Mouse (Mus musculus): Measurements from ENCODE around the gene Tarm1.

Gene Tarm1

GRCm38 (mm10) chr7:3502439-3502838, at the start of gene Tarm1:
Gene Tarm1 (minus strand): TSS chr7:3502624.
- DNase-seq (ENCODE audit: low read depth): no peak

GRCm38 (mm10) chr7:3505913-3506312, 3.5 kb upstream of the Tarm1 start:
- no peak for DNase-seq (ENCODE audit: low read depth)

GRCm38 (mm10) chr7:3500406-3500805, 2.0 kb downstream of the Tarm1 start:
- no peak for DNase-seq (ENCODE audit: low read depth)

DNA sequence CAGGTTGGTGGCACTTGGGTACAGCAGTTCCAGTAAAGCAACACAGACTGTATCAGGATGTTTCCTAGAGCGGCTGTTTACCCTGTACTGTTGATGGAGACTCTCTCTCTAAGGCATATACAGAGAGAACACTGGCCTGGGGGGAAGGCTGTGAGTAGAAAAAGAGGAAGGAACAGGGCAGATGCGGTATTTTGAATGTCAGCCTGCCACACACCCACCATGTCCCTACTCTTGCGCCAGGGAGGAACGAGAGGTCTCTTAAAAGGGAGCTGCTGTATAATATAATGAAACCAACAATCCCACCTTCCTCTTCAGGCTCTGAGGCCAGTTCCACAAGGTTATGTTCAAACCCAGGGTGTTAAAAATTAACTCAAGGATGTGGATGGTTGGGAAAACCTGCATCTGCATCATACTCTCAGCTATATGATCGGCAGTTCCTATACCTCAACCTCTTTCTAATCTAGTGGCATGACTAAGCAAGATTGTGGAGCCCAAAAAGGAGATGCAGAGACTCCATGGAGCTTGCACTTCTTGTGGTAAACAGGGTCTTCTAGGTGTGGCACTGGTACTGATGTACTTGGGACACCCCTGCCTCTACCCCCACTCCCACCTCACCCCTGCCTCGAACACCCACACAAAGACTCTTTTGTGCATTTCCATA, 20.3 kb downstream of the Tarm1 start:
- no peak for DNase-seq (ENCODE audit: low read depth)

- no peak for DNase-seq (ENCODE audit: low read depth)
Observed at GRCm38 (mm10) chr7:3476728-3477127, 25.7 kb downstream of the Tarm1 start.

DNA sequence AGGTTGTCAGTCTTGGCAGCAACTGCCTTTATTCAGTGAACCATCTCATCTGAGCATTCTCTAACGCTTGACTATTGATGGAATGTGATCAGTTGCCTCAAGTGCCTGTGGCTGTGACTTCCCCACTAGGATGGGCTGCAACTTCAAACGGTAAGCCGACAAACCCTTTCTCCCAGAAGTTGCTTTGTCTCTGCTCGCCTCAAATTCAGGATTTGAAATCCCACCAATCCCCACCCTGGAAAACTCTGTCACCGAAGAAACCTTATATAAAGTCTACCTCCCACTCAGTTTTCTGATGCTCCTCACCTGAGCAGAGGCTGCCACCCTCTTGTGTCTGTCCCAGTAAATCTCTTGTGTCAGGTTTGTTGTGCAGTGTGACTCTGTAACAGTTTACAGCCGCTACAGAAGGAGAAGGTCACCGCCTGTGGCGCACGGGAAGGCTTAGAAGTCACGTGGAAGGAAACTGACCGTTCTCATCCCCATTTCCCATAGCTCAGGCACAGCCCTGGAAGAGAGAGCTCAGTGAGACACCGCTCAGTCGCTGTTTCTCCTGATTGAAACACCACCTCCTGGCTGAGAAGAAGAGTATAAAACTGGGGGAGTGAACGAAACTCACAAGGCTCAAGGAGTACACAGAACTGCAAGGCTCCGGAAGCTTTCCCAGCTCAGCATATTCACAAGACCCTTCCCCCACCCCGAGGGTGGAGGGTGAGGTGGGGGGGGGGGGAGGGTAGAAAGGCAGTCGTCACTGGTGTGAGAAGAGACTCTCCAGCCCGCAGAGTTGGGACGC, 27.9 kb downstream of the Tarm1 start:
- no peak for DNase-seq (ENCODE audit: low read depth)

DNA sequence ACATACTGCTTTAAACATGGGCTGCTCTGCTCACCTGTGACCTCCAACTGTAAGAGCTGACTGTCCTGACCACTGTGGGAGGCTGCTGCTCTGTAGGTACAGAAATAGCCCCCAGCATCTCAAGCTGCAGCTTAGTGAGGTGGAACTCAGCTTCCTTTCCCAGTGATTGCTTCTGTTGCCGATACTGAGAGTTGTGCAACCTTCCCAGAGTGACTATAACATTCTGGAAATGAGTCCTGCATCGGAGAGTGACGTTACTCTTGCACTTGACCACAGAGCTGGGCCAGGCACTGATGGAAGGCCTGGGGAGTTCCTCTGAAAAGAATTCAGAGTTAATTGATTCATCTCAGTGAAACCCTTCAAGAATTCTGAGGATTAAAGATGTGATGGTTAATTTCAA, 29.6 kb downstream of the Tarm1 start:
- no peak for DNase-seq (ENCODE audit: low read depth)

DNA sequence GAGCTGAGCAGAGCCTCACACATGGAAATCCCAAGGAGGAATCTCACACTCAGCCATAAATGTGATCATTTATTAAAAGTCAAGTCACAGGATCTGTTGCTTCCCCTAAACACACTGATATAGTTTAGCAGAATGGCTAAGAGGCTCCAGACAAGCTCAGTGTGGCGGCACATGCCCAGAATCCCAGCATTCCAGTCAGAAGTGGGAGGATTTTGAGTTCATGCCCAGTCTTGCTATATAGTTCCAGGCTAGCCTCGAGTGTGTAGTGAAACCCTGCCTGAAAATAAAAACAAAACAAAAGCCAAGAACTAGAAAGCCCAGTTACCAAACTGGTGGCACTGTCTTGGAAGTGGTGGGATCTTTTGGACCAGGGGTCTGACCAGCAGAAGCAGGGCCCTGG, 33.8 kb downstream of the Tarm1 start:
- no peak for DNase-seq (ENCODE audit: low read depth)

DNA sequence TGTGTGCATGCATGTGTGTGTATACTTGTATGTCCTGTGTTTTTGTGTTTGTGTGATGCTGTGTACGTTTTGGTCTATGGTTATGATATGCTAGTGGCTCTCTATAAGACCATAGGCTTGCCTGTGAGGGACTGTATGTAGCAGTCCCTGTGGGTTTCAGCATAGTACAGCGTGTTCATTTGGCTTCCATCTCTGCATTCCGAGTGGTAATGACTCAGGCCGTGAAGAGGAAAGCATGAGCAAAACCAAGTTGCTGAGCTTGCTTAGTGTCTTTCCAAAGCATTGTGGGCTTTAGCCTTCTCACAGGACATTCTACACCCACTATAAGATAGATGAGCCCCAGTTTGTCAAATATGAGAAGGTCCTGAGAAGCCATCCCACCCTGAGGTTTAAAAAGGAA, 39.1 kb downstream of the Tarm1 start:
- no peak for DNase-seq (ENCODE audit: low read depth)

DNA sequence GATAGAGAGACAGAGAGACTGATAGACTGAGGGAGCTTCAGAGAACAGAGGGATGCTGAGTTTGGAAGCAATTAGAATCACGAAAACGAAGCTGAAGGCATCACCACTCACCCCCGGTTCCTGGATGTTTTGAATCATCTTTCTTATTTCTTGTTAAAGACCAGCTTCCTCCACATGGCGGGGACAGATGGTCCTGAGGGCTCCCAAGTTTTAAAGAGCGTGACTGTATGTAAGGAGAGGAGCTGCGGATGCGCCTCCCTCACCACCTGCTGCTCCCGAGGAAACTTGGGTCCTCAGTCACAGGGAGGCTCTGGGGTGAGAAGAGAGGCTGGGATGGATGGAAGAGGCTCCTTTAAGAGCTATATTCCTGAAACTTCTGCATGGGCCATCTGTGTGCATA, 42.2 kb downstream of the Tarm1 start:
- DNase-seq (ENCODE audit: low read depth): no peak

DNA sequence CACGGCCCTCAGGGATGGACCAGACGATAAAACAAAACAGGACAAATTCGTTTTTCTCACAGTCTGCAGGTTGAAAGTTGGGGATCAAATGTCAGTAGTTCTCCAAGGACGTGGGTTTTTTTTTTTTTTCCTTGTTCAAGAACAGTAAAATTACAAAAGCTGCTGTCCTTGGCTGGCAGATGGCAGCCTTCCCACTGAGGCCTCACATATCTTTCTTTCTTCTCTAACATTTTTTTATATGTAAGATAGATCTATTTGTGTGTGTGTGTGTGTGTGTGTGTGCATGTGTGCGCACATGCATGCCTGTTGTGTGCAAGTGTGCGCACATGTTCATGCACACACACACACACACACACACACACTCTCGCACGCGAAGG, 44.6 kb downstream of the Tarm1 start:
- no peak for DNase-seq (ENCODE audit: low read depth)

DNA sequence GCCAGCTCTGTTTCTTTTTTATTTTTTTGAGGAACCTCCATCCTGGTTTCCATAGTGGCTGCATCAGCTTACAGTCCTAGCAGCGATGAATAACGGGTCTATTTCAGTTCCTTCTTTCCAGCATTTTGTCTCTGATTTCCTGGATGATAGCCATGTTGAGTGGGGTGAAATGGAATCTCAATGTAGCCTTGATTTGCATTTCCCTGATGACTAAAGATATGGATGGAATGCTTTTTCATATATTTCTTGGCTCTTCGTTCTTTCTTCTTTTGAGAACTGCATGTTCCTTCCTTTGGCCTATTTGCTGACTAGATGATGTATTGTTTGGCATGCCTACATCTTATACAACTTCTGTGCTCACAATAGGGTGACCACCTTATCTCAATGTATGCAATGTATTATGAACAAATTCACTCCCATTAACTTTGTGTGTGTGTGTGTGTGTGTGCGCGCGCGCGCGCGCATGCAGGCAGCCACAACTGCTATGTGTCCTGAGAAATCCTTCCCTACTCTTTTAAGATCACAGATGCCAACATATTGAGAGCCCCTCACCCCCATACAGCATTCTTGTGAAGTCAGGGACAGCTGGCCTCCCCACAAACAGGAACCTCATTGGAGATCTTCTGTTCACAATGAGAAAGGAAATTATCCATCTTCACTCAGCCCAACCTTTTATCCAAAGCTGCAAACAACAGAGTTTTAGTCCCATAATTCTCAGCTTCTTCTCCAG, 45.1 kb downstream of the Tarm1 start:
- DNase-seq (ENCODE audit: low read depth): no peak

- no peak for DNase-seq (ENCODE audit: low read depth)
Observed at GRCm38 (mm10) chr7:3453486-3454183, 48.8 kb downstream of the Tarm1 start.

- DNase-seq (ENCODE audit: low read depth): no peak
Observed at GRCm38 (mm10) chr7:3452821-3453485, 49.5 kb downstream of the Tarm1 start.

DNA sequence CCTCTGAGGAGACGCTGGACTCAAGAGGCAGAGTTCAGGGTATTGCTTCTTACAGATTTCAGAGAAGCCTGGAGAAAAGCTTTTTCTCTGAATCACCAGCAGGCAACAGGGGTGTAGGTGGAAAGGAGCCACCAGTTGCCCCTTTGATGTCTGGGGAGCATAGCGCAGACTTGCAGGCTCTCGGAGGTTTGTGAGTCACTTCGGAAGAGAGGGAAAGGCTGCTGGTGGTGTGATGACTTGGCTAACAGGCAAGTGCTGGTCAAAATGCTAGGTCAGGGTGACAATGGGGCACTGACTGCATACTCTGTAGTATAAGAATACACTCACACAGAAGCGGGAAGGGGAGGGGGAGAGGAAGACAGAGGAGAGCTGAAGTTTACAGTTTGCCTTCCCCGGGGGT, 51.3 kb downstream of the Tarm1 start:
- no peak for DNase-seq (ENCODE audit: low read depth)

DNA sequence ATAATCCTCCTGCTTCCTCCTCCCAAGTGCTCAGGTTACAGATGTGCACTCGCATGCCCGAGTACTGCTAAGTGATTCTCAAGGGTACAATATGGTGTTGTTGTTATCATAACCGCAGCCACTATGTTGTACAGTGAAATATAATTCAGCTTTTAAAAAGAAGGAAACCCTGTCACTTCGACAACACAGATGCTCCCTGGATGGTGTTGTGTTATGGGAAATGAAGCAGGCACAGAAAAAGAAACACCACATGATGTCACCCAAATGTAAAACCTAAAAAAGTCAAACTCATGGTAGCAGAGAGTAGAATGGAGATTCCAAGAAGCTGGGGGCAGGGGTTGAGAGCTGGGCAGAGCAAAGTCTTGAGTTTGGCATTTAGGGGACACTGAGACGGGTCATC, 51.8 kb downstream of the Tarm1 start:
- no peak for DNase-seq (ENCODE audit: low read depth)

GRCm38 (mm10) chr7:3448737-3449454, 53.5 kb downstream of the Tarm1 start:
- peak; percentile 28 for DNase-seq (ENCODE audit: low read depth)

DNA sequence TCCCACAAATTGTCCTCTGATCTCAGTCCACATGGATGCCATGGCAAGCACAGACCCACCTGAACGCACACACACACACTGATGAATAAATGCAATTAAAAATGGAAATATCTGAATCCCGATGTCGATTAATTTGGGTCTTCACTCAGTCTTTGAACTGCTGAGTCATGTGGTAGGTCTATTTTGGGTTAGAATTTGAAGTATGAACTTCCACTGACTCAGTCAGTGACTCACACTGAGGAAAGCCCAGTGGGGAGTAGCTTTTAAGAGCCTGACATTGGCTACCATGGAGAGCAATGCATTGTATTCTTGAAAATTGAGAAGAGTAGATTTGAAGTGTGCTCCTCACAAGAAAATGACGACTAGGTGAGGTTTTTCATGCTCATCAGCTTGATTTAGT, 55.4 kb downstream of the Tarm1 start:
- no peak for DNase-seq (ENCODE audit: low read depth)

- DNase-seq (ENCODE audit: low read depth): no peak
Observed at GRCm38 (mm10) chr7:3446584-3446983, 55.8 kb downstream of the Tarm1 start.

DNA sequence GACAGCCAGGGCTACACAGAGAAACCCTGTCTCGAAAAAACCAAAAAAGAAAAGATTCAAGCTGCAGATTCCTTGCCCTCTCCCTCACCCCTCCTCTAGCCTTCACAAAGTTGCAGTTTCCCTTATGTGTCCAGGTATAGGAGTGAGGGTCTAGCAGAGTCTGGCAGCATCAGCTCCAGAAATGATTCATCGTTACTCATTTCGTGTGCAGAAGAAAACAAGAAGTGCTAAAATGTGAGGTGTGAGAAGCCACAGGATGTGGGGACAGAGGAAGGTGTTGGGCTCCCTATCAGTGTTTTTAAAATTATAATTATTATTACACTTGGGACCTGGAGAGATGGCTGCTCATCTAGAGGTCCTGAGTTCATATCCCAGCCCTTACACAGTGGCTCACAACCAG, 57.7 kb downstream of the Tarm1 start:
- no peak for DNase-seq (ENCODE audit: low read depth)

DNA sequence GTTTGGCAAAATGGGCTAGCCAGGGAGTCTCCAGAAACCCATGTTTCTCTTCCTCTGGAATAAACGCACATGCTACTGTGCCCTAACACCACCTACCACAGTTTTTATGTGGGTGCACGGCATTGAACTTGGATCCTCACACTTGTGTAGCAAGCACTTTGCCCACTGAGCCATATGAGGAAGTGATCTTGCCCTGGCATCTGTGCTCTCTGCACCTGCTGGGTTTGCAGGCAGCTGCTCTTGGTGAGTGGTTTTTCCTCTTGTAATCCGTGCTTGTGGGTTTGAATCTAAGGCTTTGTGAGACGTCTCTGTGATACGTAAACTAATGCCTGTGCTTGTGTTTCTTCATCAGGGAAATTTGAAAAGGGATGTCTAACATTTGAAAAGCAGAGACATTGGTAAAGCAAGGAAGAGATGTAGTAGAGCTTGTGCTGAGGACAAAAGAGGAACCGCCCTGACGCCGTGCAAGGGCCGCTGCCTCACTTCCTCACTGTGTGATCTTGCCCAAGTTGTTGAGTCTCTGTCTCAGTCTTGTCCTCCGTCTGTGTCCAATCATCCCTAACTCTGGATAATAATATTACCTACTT, 59.9 kb downstream of the Tarm1 start:
- peak; percentile 3 for DNase-seq (ENCODE audit: low read depth)
